Comparison of ENCODE assay signal across 9 mouse cellular contexts in the genomic region with DNA sequence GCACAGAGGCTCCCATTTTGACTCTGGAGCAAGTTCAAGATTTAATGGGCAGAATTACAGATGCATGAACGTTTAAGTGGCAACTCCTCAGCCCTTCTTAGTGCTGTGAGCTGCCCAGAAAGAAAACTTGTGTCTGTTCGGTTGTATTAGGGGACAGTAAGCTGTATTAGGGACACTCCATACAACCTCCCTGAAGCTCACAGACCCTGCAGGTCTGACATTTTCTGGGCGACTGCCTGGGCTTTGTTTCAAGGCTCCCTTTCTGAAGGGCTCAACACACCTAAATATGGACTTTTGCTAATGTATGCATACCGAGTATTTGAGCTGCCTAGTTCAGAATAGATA. TPM values are rescaled to one million over a fixed set of nuclear protein-coding genes. Genes with fewer than 3 reads are reported as not detected.
DNase-seq lines count a peak whose midpoint lies in the region; ATAC-seq and TF ChIP-seq lines count a peak whose summit lies in the region.
"Had no signal": no experiment of that assay in that cellular context is flagged by ENCODE, and none has a peak within 500 bp of the region (broad histone marks: within the 10 kb centered on the region; RNA-seq: fewer than 3 reads in every experiment).

No protein-coding gene starts in this region.

- intact Hi-C loops in left cerebral cortex, adult 2 months (cut with DNase I), result no loop called here
- intact Hi-C loops in left cerebral cortex, postnatal 14 days (cut with DNase I), result no loop called here

- ATAC-seq in embryonic facial prominence, embryonic 13.5 days (ENCODE audit: insufficient number of reproducible peaks, insufficient read depth, low FRiP score, low TSS enrichment, low read depth), result no peak
- peak; percentile 35; the same call in 1 of the 2 replicates for ATAC-seq in intestine, embryonic 16.5 days
- ATAC-seq in neural tube, embryonic 12.5 days (ENCODE audit: low FRiP score, low read depth), result peak; percentile 30

- no peaks in the 10 kb centered on the region for H3K27me3 ChIP-seq in embryonic facial prominence, embryonic 13.5 days
- H3K27me3 ChIP-seq in intestine, embryonic 16.5 days (replicated peaks; ENCODE audit: control insufficient read depth, insufficient read depth, low read length), result no peaks in the 10 kb centered on the region
- no peaks in the 10 kb centered on the region for H3K27me3 ChIP-seq in neural tube, embryonic 12.5 days (replicated peaks)

- peak overlapping the region; percentile 76 for H3K4me3 ChIP-seq in left cerebral cortex, adult 2 months
- peak overlapping the region; percentile 69 for H3K4me3 ChIP-seq in embryonic facial prominence, embryonic 13.5 days
- peak overlapping the region; percentile 76 for H3K4me3 ChIP-seq in intestine, embryonic 16.5 days (ENCODE audit: low read length)
- H3K4me3 ChIP-seq in neural tube, embryonic 12.5 days, result peak overlapping the region; percentile 68

- H3K9me3 ChIP-seq in embryonic facial prominence, embryonic 13.5 days, result no peaks in the 10 kb centered on the region
- no peaks in the 10 kb centered on the region for H3K9me3 ChIP-seq in intestine, embryonic 16.5 days (ENCODE audit: control insufficient read depth, low read length)
- no peaks in the 10 kb centered on the region for H3K9me3 ChIP-seq in neural tube, embryonic 12.5 days

- H3K27ac ChIP-seq in left cerebral cortex, adult 2 months, result peak overlapping the region; percentile 84
- H3K27ac ChIP-seq in embryonic facial prominence, embryonic 13.5 days, result peak overlapping the region; percentile 81
- H3K27ac ChIP-seq in intestine, embryonic 16.5 days (ENCODE audit: low read length), result peak overlapping the region; percentile 34
- peak overlapping the region; percentile 62 for H3K27ac ChIP-seq in neural tube, embryonic 12.5 days

- 32% methylated on average over 4 of the region's 4 CpGs for WGBS in embryonic facial prominence, embryonic 13.5 days
- WGBS in intestine, embryonic 16.5 days, result 31% methylated on average over 4 of the region's 4 CpGs
- 41% methylated on average over 4 of the region's 4 CpGs for WGBS in neural tube, embryonic 12.5 days

- peak overlapping the region; percentile 84 for H3K9ac ChIP-seq in embryonic facial prominence, embryonic 13.5 days
- H3K9ac ChIP-seq in intestine, embryonic 16.5 days (ENCODE audit: low read depth, low read length), result peak overlapping the region; percentile 85
- H3K9ac ChIP-seq in neural tube, embryonic 12.5 days, result peak overlapping the region; percentile 48; the same call in 1 of the 2 replicates

- H3K4me2 ChIP-seq in embryonic facial prominence, embryonic 13.5 days, result peak overlapping the region; percentile 86
- H3K4me2 ChIP-seq in intestine, embryonic 16.5 days (ENCODE audit: low read depth, low read length), result peak overlapping the region; percentile 49
- H3K4me2 ChIP-seq in neural tube, embryonic 12.5 days (replicated peaks), result peak overlapping the region; percentile 97

- peaks cover 28% of the 10 kb centered on the region for H3K36me3 ChIP-seq in embryonic facial prominence, embryonic 13.5 days
- peaks cover 7% of the 10 kb centered on the region; the same call in 1 of the 2 replicates for H3K36me3 ChIP-seq in intestine, embryonic 16.5 days (ENCODE audit: control insufficient read depth, insufficient read depth, low read length)
- H3K36me3 ChIP-seq in neural tube, embryonic 12.5 days, result peaks cover 25% of the 10 kb centered on the region

- H3K4me1 ChIP-seq in embryonic facial prominence, embryonic 13.5 days, result peaks cover 14% of the 10 kb centered on the region
- peaks cover 12% of the 10 kb centered on the region for H3K4me1 ChIP-seq in intestine, embryonic 16.5 days (ENCODE audit: control insufficient read depth, insufficient read depth, low read length)
- H3K4me1 ChIP-seq in neural tube, embryonic 12.5 days, result peaks cover 8% of the 10 kb centered on the region

- no peak for DNase-seq in left cerebral cortex, adult 2 months (ENCODE audit: extremely low spot score in 1 of 2, low spot score in 2 of 2)
- no peak for DNase-seq in left cerebral cortex, postnatal 14 days (ENCODE audit: low spot score in 2 of 2)
- DNase-seq in embryo, embryonic 11 days, result no peak
- DNase-seq in layer of hippocampus, postnatal 14 days (ENCODE audit: low spot score in 2 of 2), result no peak
- no peak for DNase-seq in adrenal gland, postnatal 4 days (ENCODE audit: low spot score in 2 of 2)

- TF ChIP-seq CTCF in left cerebral cortex, adult 2 months (IDR thresholded peaks at IDR 0.05), result no peak

RNA-seq across cellular contexts. Expression of a gene that starts 0.4 kb away (rescaled TPM):
- total RNA-seq in left cerebral cortex, adult 2 months (2021), result 10 to 100 TPM; 34.0 to 46.8 TPM
- 10 to 100 TPM; 39.5 to 39.9 TPM for total RNA-seq in left cerebral cortex, postnatal 14 days (2021)
- polyA plus RNA-seq in embryonic facial prominence, embryonic 13.5 days (2015; fragmentation: Nextera tagmentation; extraction: Ambion mirVana), result 65.5 and 69.6 TPM in 2 replicates
- 43.9 and 49.7 TPM in 2 replicates for polyA plus RNA-seq in intestine, embryonic 16.5 days (2015; fragmentation: Nextera tagmentation; extraction: Ambion mirVana)
- 62.3 and 71.7 TPM in 2 replicates for polyA plus RNA-seq in neural tube, embryonic 12.5 days (2016; fragmentation: Nextera tagmentation; extraction: Ambion mirVana)
- total RNA-seq in layer of hippocampus, postnatal 14 days (2021), result 10 to 100 TPM; 32.6 to 40.9 TPM
- total RNA-seq in adrenal gland, postnatal 4 days (2021), result 10 to 100 TPM; 46.6 to 50.0 TPM

RNA-seq across cellular contexts. Expression of a gene that starts 10.1 kb away (rescaled TPM):
- 1 to 10 TPM; 1.2 to 1.7 TPM for total RNA-seq in left cerebral cortex, adult 2 months (2021)
- 1 to 10 TPM; 1.0 to 1.5 TPM for total RNA-seq in left cerebral cortex, postnatal 14 days (2021)
- polyA plus RNA-seq in embryonic facial prominence, embryonic 13.5 days (2015; fragmentation: Nextera tagmentation; extraction: Ambion mirVana), result 2.8 and 3.0 TPM in 2 replicates
- polyA plus RNA-seq in intestine, embryonic 16.5 days (2015; fragmentation: Nextera tagmentation; extraction: Ambion mirVana), result 5.8 and 6.7 TPM in 2 replicates
- 0.92 and 0.94 TPM in 2 replicates for polyA plus RNA-seq in neural tube, embryonic 12.5 days (2016; fragmentation: Nextera tagmentation; extraction: Ambion mirVana)
- total RNA-seq in layer of hippocampus, postnatal 14 days (2021), result 1 to 10 TPM in 1 of 2 experiments, under 1 TPM in 1; 0.99 to 2.5 TPM
- total RNA-seq in adrenal gland, postnatal 4 days (2021), result 1 to 10 TPM; 5.1 to 5.2 TPM

RNA-seq across cellular contexts. Expression of a gene that starts 11.8 kb away (rescaled TPM):
- total RNA-seq in left cerebral cortex, adult 2 months (2021), result 1 to 10 TPM; 6.9 to 7.3 TPM
- total RNA-seq in left cerebral cortex, postnatal 14 days (2021), result 1 to 10 TPM; 3.8 to 5.9 TPM
- polyA plus RNA-seq in embryonic facial prominence, embryonic 13.5 days (2015; fragmentation: Nextera tagmentation; extraction: Ambion mirVana), result 1.7 and 3.0 TPM in 2 replicates
- polyA plus RNA-seq in intestine, embryonic 16.5 days (2015; fragmentation: Nextera tagmentation; extraction: Ambion mirVana), result 1.3 and 1.4 TPM in 2 replicates
- polyA plus RNA-seq in neural tube, embryonic 12.5 days (2016; fragmentation: Nextera tagmentation; extraction: Ambion mirVana), result 3.9 and 4.8 TPM in 2 replicates
- total RNA-seq in layer of hippocampus, postnatal 14 days (2021), result 1 to 10 TPM; 4.0 to 4.9 TPM
- 1 to 10 TPM; 5.5 to 7.3 TPM for total RNA-seq in adrenal gland, postnatal 4 days (2021)

RNA-seq across cellular contexts. Expression of a gene that starts 15.1 kb away (rescaled TPM):
- total RNA-seq in left cerebral cortex, adult 2 months (2021), result 10 to 100 TPM; 72.6 to 82.2 TPM
- total RNA-seq in left cerebral cortex, postnatal 14 days (2021), result 10 to 100 TPM; 80.7 to 87.5 TPM
- polyA plus RNA-seq in embryonic facial prominence, embryonic 13.5 days (2015; fragmentation: Nextera tagmentation; extraction: Ambion mirVana), result 129 and 150 TPM in 2 replicates
- 264 and 288 TPM in 2 replicates for polyA plus RNA-seq in intestine, embryonic 16.5 days (2015; fragmentation: Nextera tagmentation; extraction: Ambion mirVana)
- polyA plus RNA-seq in neural tube, embryonic 12.5 days (2016; fragmentation: Nextera tagmentation; extraction: Ambion mirVana), result 128 and 131 TPM in 2 replicates
- 100 to 1,000 TPM in 1 of 2 experiments, 10 to 100 TPM in 1; 91.1 to 102 TPM for total RNA-seq in layer of hippocampus, postnatal 14 days (2021)
- 100 to 1,000 TPM; 192 to 203 TPM for total RNA-seq in adrenal gland, postnatal 4 days (2021)

RNA-seq across cellular contexts. Expression of a gene that starts 19.7 kb away (rescaled TPM):
- under 1 TPM in 1 of 2 experiments, not detected in 1; 0.26 TPM for total RNA-seq in left cerebral cortex, adult 2 months (2021)
- under 1 TPM; 0.11 to 0.23 TPM for total RNA-seq in left cerebral cortex, postnatal 14 days (2021)
- polyA plus RNA-seq in embryonic facial prominence, embryonic 13.5 days (2015; fragmentation: Nextera tagmentation; extraction: Ambion mirVana), result not detected in 2 replicates
- polyA plus RNA-seq in intestine, embryonic 16.5 days (2015; fragmentation: Nextera tagmentation; extraction: Ambion mirVana), result 0.11 and 0.20 TPM in 2 replicates
- 0.13 and 0.19 TPM in 2 replicates for polyA plus RNA-seq in neural tube, embryonic 12.5 days (2016; fragmentation: Nextera tagmentation; extraction: Ambion mirVana)
- total RNA-seq in layer of hippocampus, postnatal 14 days (2021), result not detected
- total RNA-seq in adrenal gland, postnatal 4 days (2021), result under 1 TPM in 1 of 2 experiments, not detected in 1; 0.20 TPM
- total RNA-seq: hematopoietic stem cell, adult 5-6 weeks had no signal

Comparison
In these comparisons a context has a peak if more than half of its experiments do, and no peak if none do; other contexts are left out.
1. H3K27ac ChIP-seq: peak in every context shown above with its lines; median percentile 84 in left cerebral cortex, adult 2 months; 81 in embryonic facial prominence, embryonic 13.5 days; 62 in neural tube, embryonic 12.5 days; 34 in intestine, embryonic 16.5 days.